Mouse (Mus musculus) cerebellum, adult 11 months (tissue): ENCODE measurements at regions not wholly inside any gene's neighbourhood (a gene's known extent, or its start where the extent isn't known, plus 50 kb on each side); places are given as distances from the start of the nearest gene placed in this dataset.
A peak's percentile ranks its signal among the peaks of the same experiment; 100 is the strongest.

Source experiments
- DNase-seq: peaks from one replicate; pipeline ENCODE4 v3.0.0; 2022

- no peak for DNase-seq
These were observed 118.3 kb upstream of the Ift57 start for GRCm38 (mm10) chr16:49580708-49581107.

DNA sequence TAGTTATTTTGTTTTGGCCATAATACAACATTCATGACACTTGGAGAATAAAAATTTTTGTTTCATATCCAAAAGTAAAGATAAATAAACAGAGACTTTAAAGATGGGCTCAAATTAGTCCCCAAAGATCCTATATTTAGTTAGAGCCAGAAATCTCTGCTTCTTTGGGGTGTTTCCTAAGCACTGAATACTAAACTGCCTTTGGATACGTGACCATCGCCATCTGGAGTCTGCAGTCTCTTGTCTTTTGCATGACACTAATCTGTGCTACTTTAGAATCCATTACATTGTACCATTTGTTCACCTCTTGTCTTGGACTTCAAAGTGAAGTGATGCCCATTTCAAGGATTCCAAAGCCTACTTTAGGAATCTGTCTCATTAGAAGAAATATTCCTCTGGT lies 92.5 kb upstream of the Ift57 start:
- no peak for DNase-seq

- peak; percentile 3 for DNase-seq
These were observed 84.2 kb upstream of the Ift57 start for GRCm38 (mm10) chr16:49614801-49615200.

DNA sequence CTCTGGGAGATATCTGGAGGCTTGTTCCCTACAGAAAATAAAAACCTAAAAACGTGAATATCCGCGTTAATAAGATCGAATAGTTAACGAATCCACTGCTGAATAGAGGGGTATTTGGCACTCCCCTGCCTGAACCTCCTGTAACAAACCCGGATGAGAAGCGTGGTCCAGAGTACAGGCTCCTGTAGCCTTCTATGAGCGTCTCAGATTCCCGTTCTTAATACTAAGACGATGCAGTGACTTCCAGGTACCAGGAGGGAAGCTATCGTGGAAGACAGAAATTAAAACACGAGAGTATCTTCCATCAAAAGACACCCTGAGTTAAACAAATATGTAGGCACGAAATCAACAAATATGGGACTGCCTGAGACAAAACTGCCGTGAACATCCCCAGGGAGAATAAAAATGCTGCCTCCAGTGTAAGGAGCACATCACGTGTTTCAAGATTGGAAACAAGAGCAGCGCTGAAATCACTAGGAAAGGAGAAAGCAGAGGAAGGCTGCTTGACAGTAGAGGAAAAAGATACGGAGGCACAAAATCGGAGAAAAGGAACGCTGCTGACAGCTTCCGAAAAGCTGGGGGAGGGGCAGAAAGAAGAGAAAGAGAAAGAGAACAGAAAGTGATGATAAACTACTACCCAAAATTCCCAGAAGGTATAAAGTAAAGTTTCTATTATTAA lies 83.6 kb upstream of the Ift57 start:
- DNase-seq = peak; percentile 5

GRCm38 (mm10) chr16:49616263-49616872 lies 82.7 kb upstream of the Ift57 start:
- DNase-seq = peak; percentile 22

- no peak for DNase-seq
These were observed 65.5 kb upstream of the Ift57 start for GRCm38 (mm10) chr16:49633502-49633901.

DNA sequence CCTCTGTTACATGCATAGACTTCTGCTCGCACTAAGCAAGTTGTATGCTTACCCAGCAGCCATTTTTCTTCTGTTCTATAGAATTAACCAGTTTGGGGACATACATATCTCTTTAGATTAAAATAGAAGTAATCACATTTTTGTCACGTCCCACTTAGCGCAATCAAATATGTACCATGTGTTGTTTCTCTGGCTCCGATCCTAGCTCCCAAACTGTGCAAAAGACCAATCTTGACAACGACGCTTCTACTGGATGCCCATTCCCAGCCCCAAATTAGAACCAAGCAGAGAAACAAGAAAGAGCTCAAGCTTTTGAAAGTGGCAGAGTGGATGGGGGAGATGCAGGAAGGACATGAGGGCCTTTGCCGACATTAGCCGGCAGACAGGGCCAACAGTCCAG lies 63.5 kb upstream of the Ift57 start:
- no peak for DNase-seq

- DNase-seq = no peak
These were observed 62.6 kb upstream of the Ift57 start for GRCm38 (mm10) chr16:49636467-49636866.

GRCm38 (mm10) chr16:49642696-49643095 lies 56.3 kb upstream of the Ift57 start:
- no peak for DNase-seq

DNA sequence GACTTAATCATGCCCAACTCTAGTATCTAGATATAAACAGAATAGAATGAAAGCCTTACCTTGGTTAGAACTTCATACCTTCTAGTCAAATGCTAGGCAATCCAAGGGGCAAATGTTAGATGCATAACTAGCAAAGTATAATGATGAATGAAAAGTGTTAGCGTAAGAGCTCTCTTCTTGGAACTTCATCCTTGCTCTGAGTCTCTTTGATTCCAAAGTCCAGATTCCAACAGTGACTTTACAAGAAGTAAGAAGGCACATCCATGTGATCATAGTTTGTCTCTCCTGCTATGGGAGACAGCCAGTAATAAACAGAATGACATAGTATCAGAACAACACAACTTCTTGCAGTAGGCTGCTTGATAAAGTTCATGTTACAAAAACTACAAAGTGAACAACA lies 54.6 kb upstream of the Ift57 start:
- no peak for DNase-seq

DNA sequence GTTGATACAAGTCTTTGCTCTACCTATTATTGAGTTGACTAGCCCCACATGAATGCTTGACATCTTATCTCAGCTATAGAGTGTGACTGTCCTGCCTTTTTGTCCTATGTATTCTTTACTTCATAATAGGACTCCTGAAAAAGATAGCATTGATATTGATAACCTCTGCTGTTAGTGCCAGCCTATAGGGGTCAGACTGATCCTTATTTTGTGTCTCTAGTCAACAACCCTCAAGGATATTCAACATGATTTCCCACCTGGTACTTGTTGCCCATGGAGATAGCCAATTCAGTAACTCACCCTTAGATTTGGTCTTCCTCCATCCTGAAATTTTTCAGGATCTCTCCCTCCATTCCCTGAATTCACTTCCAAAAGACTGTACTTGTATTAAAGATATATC lies 52.6 kb upstream of the Ift57 start:
- DNase-seq = no peak
